Mouse (Mus musculus) midbrain, embryonic 12.5 days (tissue): ENCODE measurements around the gene Cyp2g1. TPM values are rescaled to one million over a fixed set of nuclear protein-coding genes. Genes with fewer than 3 reads are reported as not detected.
"Not testable (repeated sequence)": the region's sequence is repeated elsewhere in the genome, so short reads cannot be mapped to it uniquely, and the experiment has no call there.

Experiments
- ATAC-seq: fragments of 200-750 bp; cut with Nextera tagmentation; 2 replicates; pipeline ENCODE4 v1.8.0; 2017; ENCODE audit warnings: low read depth, moderate TSS enrichment, moderate library complexity; ENCODE audit not compliant: low FRiP score
- H3K27ac ChIP-seq: fragments of 300-500 bp; sonication (generic); replicated peaks from 2 replicates; pipeline ENCODE4 v1.5.1; 2016; ENCODE audit warnings: mild to moderate bottlenecking
- H3K27me3 ChIP-seq: fragments of 300-500 bp; sonication (generic); 2 replicates; pipeline ENCODE4 v1.6.1; 2016; ENCODE audit warnings: mild to moderate bottlenecking
- H3K36me3 ChIP-seq: fragments of 300-500 bp; sonication (generic); 2 replicates; pipeline ENCODE4 v1.6.1; 2016
- H3K4me1 ChIP-seq: fragments of 300-500 bp; sonication (generic); 2 replicates; pipeline ENCODE4 v1.6.1; 2016
- H3K4me2 ChIP-seq: fragments of 300-500 bp; sonication (generic); replicated peaks from 2 replicates; pipeline ENCODE4 v1.6.1; 2016; ENCODE audit warnings: mild to moderate bottlenecking, moderate library complexity
- H3K4me3 ChIP-seq: fragments of 300-500 bp; sonication (generic); 2 replicates; pipeline ENCODE4 v1.5.1; 2016; ENCODE audit warnings: mild to moderate bottlenecking
- H3K9ac ChIP-seq: fragments of 300-500 bp; sonication (generic); replicated peaks from 2 replicates; pipeline ENCODE4 v1.6.1; 2016; ENCODE audit warnings: mild to moderate bottlenecking, moderate library complexity
- H3K9me3 ChIP-seq: fragments of 300-500 bp; sonication (generic); 2 replicates; pipeline ENCODE4 v1.6.1; 2016; ENCODE audit warnings: mild to moderate bottlenecking
- WGBS: fragments of 180-500 bp; shearing (Covaris S2); methylation state at CpG from one replicate; pipeline ENCODE4 v1.1.7; 2016; 5-methylcytosine and 5-hydroxymethylcytosine counted together
- polyA plus RNA-seq: library from polyadenylated mRNA; unstranded; fragments of >200 nt; fragmentation: Nextera tagmentation; extraction: Ambion mirVana; gene quantifications from 2 replicates; pipeline ENCODE4 v1.2.1, GENCODE M21; 2016

Cyp2g1 gene
- polyA plus RNA-seq, 1 experiment from 2014 or later, result not detected

- not testable (repeated sequence) for H3K9me3 ChIP-seq, H3K4me3 ChIP-seq, H3K36me3 ChIP-seq, H3K4me1 ChIP-seq, ATAC-seq, H3K9ac ChIP-seq, H3K27ac ChIP-seq, H3K4me2 ChIP-seq, H3K27me3 ChIP-seq
- 63% methylated on average over 1 of the region's 1 CpGs for WGBS
Observed at GRCm38 (mm10) chr7:26786013-26786412, 22.7 kb upstream of the Cyp2g1 start.

GRCm38 (mm10) chr7:26789984-26790383 is 18.7 kb upstream of the Cyp2g1 start:
- 90% methylated on average over 6 of the region's 6 CpGs for WGBS

GRCm38 (mm10) chr7:26800104-26800503 is 8.6 kb upstream of the Cyp2g1 start:
- Histone ChIP-seq H3K4me1 (no peaks in the 10 kb centered on the region), H3K36me3 (no peaks in the 10 kb centered on the region), H3K9me3 (0 out of 2 replicates have a peak, but pooled peaks cover 6% of the 10 kb centered on the region), H3K4me2 (no peak overlapping the region), H3K27ac (no peak overlapping the region), H3K9ac (no peak overlapping the region), H3K4me3 (no peak overlapping the region), H3K27me3 (no peaks in the 10 kb centered on the region)
- ATAC-seq, result no peak

More at GRCm38 (mm10) chr7:26789984-26790383, 18.7 kb upstream of the Cyp2g1 start:
- H3K4me2 ChIP-seq, result no peak overlapping the region
- H3K4me1 ChIP-seq, result no peaks in the 10 kb centered on the region
- no peak overlapping the region for H3K9ac ChIP-seq
- H3K9me3 ChIP-seq, result no peaks in the 10 kb centered on the region
- no peak overlapping the region for H3K4me3 ChIP-seq
- H3K27ac ChIP-seq, result no peak overlapping the region
- no peak for ATAC-seq
- no peaks in the 10 kb centered on the region for H3K36me3 ChIP-seq
- H3K27me3 ChIP-seq, result no peaks in the 10 kb centered on the region

GRCm38 (mm10) chr7:26800996-26801395 is 7.7 kb upstream of the Cyp2g1 start:
- H3K4me1 ChIP-seq, result no peaks in the 10 kb centered on the region
- no peak overlapping the region for H3K9ac ChIP-seq
- no peak overlapping the region for H3K4me2 ChIP-seq
- no peaks in the 10 kb centered on the region for H3K36me3 ChIP-seq
- 91% methylated on average over 1 of the region's 1 CpGs for WGBS
- no peak for ATAC-seq
- H3K27ac ChIP-seq, result no peak overlapping the region
- H3K4me3 ChIP-seq, result no peak overlapping the region
- 0 out of 2 replicates have a peak, but pooled peaks cover 6% of the 10 kb centered on the region for H3K9me3 ChIP-seq
- H3K27me3 ChIP-seq, result no peaks in the 10 kb centered on the region

- ATAC-seq, H3K4me1 ChIP-seq, H3K4me2 ChIP-seq, H3K9me3 ChIP-seq, H3K36me3 ChIP-seq, H3K27me3 ChIP-seq, H3K9ac ChIP-seq, H3K27ac ChIP-seq, H3K4me3 ChIP-seq: not testable (repeated sequence)
- WGBS, result 78% methylated on average over 9 of the region's 9 CpGs
Observed at GRCm38 (mm10) chr7:26831556-26832292, 23.0 kb downstream of the Cyp2g1 start.

GRCm38 (mm10) chr7:26832668-26833067 is 24.0 kb downstream of the Cyp2g1 start:
- not testable (repeated sequence) for H3K27ac ChIP-seq, H3K36me3 ChIP-seq, H3K9ac ChIP-seq, H3K4me3 ChIP-seq, H3K27me3 ChIP-seq, H3K4me2 ChIP-seq, H3K4me1 ChIP-seq, ATAC-seq, H3K9me3 ChIP-seq
- 78% methylated on average over 7 of the region's 7 CpGs for WGBS

- H3K9me3 ChIP-seq, ATAC-seq, H3K27ac ChIP-seq, H3K4me2 ChIP-seq, H3K27me3 ChIP-seq, H3K9ac ChIP-seq, H3K4me3 ChIP-seq, H3K4me1 ChIP-seq, H3K36me3 ChIP-seq: not testable (repeated sequence)
- 71% methylated on average over 3 of the region's 3 CpGs for WGBS
Observed at GRCm38 (mm10) chr7:26835059-26835458, 26.4 kb downstream of the Cyp2g1 start, which contains the start of gene Cyp2a5. Cyp2a5 (plus strand) TSS chr7:26835305.

DNA sequence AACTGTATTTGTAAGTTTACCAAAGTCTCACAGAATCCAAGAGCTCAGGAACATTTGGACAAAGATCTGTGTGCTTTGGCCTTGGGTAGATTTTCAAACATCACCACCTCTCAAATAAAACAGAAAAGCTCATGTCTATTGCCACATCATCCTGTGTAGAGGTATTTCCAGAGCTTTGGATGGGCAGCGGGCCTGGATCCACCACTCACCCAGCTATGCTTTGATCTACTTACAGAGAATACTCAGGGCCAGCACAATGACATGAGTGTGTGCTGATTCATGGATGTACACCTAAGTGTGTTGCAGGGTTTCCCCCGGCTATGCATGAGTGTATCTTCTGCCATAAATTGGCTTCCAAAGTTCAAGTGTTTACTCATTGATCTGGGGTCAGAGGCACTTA is 34.7 kb downstream of the Cyp2g1 start:
- H3K4me1 ChIP-seq, H3K27ac ChIP-seq, H3K9me3 ChIP-seq, H3K27me3 ChIP-seq, H3K36me3 ChIP-seq, ATAC-seq, H3K4me2 ChIP-seq, H3K4me3 ChIP-seq, H3K9ac ChIP-seq: not testable (repeated sequence)
- 97% methylated on average over 2 of the region's 2 CpGs for WGBS

DNA sequence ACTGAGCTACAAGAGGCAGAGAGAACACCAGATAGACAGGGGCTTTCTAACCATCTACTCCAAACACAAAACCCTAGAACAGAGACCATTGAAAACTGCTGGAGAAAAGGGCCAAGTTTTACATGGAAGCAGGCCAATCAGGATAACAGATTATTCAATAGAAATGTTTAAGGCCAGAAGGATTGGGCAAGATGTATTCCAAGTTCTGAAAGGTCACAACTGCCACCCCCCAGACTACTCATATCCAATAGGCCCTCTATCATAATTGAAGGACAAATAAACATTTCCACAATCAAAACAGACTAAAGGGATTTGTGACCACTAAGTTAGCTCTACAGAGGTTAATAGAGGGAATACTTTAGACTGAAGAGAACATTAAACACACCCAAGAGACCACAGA is 41.4 kb downstream of the Cyp2g1 start:
- H3K4me3 ChIP-seq, H3K27ac ChIP-seq, H3K36me3 ChIP-seq, ATAC-seq, H3K4me1 ChIP-seq, H3K4me2 ChIP-seq, H3K9ac ChIP-seq, H3K9me3 ChIP-seq, H3K27me3 ChIP-seq: not testable (repeated sequence)

Other genes starting within 250 kb of the Cyp2g1 start
- not detected in 2 replicates for gene Vmn1r185, start 190.4 kb upstream of the Cyp2g1 start, polyA plus RNA-seq
- not detected in 2 replicates for gene Cyp2b23, start 122.5 kb upstream of the Cyp2g1 start, polyA plus RNA-seq
- 0.08 and 0.13 TPM in 2 replicates for gene Cyp2b19, start 51.8 kb upstream of the Cyp2g1 start, polyA plus RNA-seq
- gene Cyp2a5, start 26.4 kb downstream of the Cyp2g1 start, polyA plus RNA-seq, result not detected in 2 replicates
- not detected in 2 replicates for gene Cyp2a22, start 130.5 kb downstream of the Cyp2g1 start, polyA plus RNA-seq
- gene Cyp2a12, start 220.2 kb downstream of the Cyp2g1 start, polyA plus RNA-seq, result not detected in 2 replicates